Mouse (Mus musculus) lung, postnatal 0 days (tissue): ENCODE measurements around the gene Usp6nl.

Experiments used
- CTCF ChIP-seq: IDR thresholded peaks from 2 replicates; pipeline ENCODE4 v1.5.1; 2016; ENCODE audit warnings: antibody characterized with exemption, mild to moderate bottlenecking
- EP300 ChIP-seq: IDR thresholded peaks from 2 replicates; pipeline ENCODE4 v1.6.1; 2016; ENCODE audit warnings: antibody characterized with exemption, mild to moderate bottlenecking, control low read depth

DNA sequence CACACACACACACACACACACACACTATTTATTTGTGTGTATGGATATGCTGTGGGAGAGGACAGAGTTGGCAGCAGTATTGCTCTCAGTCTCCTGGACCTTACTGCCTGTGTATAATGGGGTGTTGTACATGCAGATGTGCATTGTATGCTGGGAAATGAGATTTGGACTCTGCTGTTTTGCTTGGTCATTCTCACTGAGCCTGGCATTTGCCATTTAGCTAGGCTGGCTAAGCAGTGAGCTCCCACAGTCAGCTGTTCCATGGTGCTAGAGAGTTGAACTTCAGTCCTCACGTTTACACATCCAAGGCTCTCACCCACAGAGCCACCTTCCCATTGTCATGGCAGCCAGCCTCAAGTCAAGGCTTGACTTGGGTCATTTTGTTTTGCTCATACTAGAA lies 90.2 kb downstream of the Usp6nl start:
- TF ChIP-seq CTCF (no peak), EP300 (no peak)
